Mouse (Mus musculus) lung, embryonic 14.5 days (tissue): ENCODE results near the gene Fbxw4. TPM values are rescaled to one million over a fixed set of nuclear protein-coding genes. Genes with fewer than 3 reads are reported as not detected.
A peak's percentile ranks its signal among the peaks of the same experiment; 100 is the strongest.

Experiments
- ATAC-seq: fragments of 200-750 bp; cut with Nextera tagmentation; 2 replicates; pipeline ENCODE4 v1.8.0; 2017; ENCODE audit warnings: mild to moderate bottlenecking, moderate TSS enrichment, moderate library complexity; ENCODE audit not compliant: insufficient read depth
- DNase-seq: peaks from one replicate; pipeline ENCODE4 v3.0.0-alpha.2; 2015
- H3K27ac ChIP-seq: fragments of 300-500 bp; sonication (generic); 2 replicates; pipeline ENCODE4 v1.5.1; 2014; ENCODE audit warnings: low read depth, mild to moderate bottlenecking, moderate library complexity
- H3K27me3 ChIP-seq: fragments of 300-500 bp; sonication (generic); 2 replicates; pipeline ENCODE4 v1.6.1; 2014; ENCODE audit warnings: low read length, control low read depth; ENCODE audit not compliant: insufficient read depth
- H3K36me3 ChIP-seq: fragments of 300-500 bp; sonication (generic); 2 replicates; pipeline ENCODE4 v1.6.1; 2014; ENCODE audit warnings: control low read depth; ENCODE audit not compliant: insufficient read depth
- H3K4me1 ChIP-seq: fragments of 300-500 bp; sonication (generic); 2 replicates; pipeline ENCODE4 v1.6.1; 2014; ENCODE audit warnings: antibody characterized with exemption, control low read depth; ENCODE audit not compliant: insufficient read depth
- H3K4me2 ChIP-seq: fragments of 300-500 bp; sonication (generic); 2 replicates; pipeline ENCODE4 v1.6.1; 2014; ENCODE audit warnings: mild to moderate bottlenecking
- H3K4me3 ChIP-seq: fragments of 300-500 bp; sonication (generic); 2 replicates; pipeline ENCODE4 v1.5.1; 2014; ENCODE audit warnings: low read depth, low read length
- H3K9ac ChIP-seq: fragments of 300-500 bp; sonication (generic); 2 replicates; pipeline ENCODE4 v1.6.1; 2014
- H3K9me3 ChIP-seq: fragments of 300-500 bp; sonication (generic); 2 replicates; pipeline ENCODE4 v1.6.1; 2016; ENCODE audit warnings: low read depth, low read length, control low read depth
- CTCF ChIP-seq: IDR thresholded peaks from 2 replicates; pipeline ENCODE4 v1.5.1; 2016; ENCODE audit warnings: antibody characterized with exemption, low read depth
- WGBS: fragments of 180-500 bp; shearing (Covaris S2); extraction: QIAGEN DNeasy Blood & Tissue Kit; methylation state at CpG from one replicate; pipeline ENCODE4 v1.1.7; 2014; 5-methylcytosine and 5-hydroxymethylcytosine counted together
- polyA plus RNA-seq: library from polyadenylated mRNA; unstranded; fragments of >200 nt; fragmentation: Nextera tagmentation; extraction: Ambion mirVana; gene quantifications from 2 replicates; pipeline ENCODE4 v1.2.1, GENCODE M21; 2014

Fbxw4 gene
- polyA plus RNA-seq, 1 experiment from 2014 or later, result 7.5 TPM

DNA sequence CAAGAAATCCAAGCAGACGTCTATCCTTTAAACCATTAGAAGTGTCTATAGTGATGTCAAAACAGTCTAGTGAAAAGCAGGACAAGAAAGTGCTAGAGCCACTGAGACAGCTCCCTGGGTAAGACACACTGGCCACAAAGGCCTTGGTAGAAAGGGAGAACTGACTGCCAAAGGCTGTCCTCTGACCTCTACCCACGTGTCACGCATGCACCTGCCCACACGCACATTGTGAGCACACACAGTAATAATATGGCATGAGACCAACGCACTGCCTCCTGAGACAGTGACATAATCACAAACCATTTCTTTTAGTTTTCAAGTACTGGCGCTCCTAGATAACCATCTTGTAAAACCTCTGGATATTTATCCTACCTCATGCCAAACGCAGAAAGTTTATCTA, 19.4 kb downstream of the Fbxw4 start:
- H3K36me3 ChIP-seq, result peaks cover 16% of the 10 kb centered on the region
- H3K27ac ChIP-seq, result no peak overlapping the region
- no peak for DNase-seq
- no peak overlapping the region for H3K4me3 ChIP-seq
- no peak overlapping the region for H3K9ac ChIP-seq
- no peaks in the 10 kb centered on the region for H3K27me3 ChIP-seq
- 77% methylated on average over 7 of the region's 7 CpGs for WGBS
- no peak for TF ChIP-seq CTCF
- no peaks in the 10 kb centered on the region for H3K9me3 ChIP-seq
- H3K4me2 ChIP-seq, result no peak overlapping the region
- no peak for ATAC-seq
- no peaks in the 10 kb centered on the region for H3K4me1 ChIP-seq

DNA sequence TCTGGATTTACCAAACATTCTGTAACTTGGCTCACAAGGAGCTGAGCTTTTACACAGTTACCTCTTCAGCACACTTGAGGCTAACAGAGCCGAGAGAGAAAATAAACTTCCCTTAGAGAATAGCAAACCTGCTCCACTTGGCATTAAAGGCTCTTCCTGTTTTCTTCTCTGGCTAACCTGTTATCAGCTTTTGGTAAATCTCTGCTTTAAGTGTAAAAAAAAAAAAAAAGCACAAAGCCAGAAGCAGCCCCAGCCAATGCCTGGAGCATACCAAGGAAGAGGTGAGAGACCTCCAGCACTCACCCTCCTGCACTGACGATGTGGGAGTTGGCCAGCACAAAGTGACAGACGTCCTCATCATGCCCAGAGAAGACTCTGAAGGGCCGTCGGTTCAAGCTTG, 24.2 kb downstream of the Fbxw4 start:
- no peak for ATAC-seq

DNA sequence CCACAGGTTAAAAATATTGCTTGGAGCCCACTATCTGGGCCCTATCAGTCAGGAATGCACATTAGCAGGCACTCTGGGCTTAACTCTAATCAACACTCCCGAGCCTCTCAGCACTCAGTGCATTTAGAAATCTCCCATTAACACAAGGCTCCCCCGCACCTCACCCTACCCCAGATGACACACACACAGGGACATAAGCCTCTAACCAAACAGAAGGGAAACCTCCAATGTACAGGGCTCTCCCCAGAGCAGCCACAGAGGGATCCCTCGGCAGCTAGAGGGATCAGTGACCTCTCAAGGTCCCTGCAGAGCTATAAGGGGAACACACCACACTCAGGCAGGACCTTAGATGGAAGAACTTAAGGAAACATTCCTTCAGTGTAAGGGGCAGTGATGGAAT, 28.5 kb downstream of the Fbxw4 start:
- TF ChIP-seq CTCF, result no peak
- no peak overlapping the region for H3K27ac ChIP-seq
- no peaks in the 10 kb centered on the region for H3K27me3 ChIP-seq
- H3K4me3 ChIP-seq, result no peak overlapping the region
- peaks cover 44% of the 10 kb centered on the region for H3K36me3 ChIP-seq
- no peak overlapping the region for H3K4me2 ChIP-seq
- no peak overlapping the region for H3K9ac ChIP-seq
- ATAC-seq (no peak), DNase-seq (no peak)
- no peaks in the 10 kb centered on the region for H3K4me1 ChIP-seq
- no peaks in the 10 kb centered on the region for H3K9me3 ChIP-seq
- 20% methylated on average over 3 of the region's 3 CpGs for WGBS

More for the DNA sequence above, 24.2 kb downstream of the Fbxw4 start:
- peaks cover 40% of the 10 kb centered on the region for H3K36me3 ChIP-seq
- no peak overlapping the region for H3K27ac ChIP-seq
- DNase-seq, result no peak
- H3K4me1 ChIP-seq, result no peaks in the 10 kb centered on the region
- no peak overlapping the region for H3K4me3 ChIP-seq
- H3K9me3 ChIP-seq, result no peaks in the 10 kb centered on the region
- no peak overlapping the region for H3K4me2 ChIP-seq
- no peaks in the 10 kb centered on the region for H3K27me3 ChIP-seq
- H3K9ac ChIP-seq, result no peak overlapping the region
- WGBS, result 49% methylated on average over 5 of the region's 5 CpGs
- no peak for TF ChIP-seq CTCF

DNA sequence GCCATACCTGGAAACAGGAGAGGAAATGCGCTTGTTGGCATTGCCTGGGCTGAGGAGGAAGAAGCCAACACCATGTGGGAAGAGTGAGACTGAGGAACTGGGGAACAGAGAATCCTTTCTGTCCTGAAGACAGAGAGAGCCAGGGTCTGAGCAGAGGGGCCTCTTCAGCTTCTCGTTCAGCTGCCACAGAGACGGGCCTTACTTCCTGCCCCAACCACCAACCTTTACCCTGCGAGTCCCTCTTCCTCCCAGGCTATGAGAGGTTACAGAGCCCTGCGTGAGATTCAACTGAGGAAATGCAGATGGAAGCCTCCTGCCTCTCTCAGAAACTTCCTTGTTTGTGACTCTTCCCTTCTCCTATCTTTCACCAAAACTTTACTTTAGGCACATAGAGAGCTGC, 29.2 kb downstream of the Fbxw4 start:
- Histone ChIP-seq H3K9me3 (no peaks in the 10 kb centered on the region), H3K9ac (no peak overlapping the region), H3K27me3 (no peaks in the 10 kb centered on the region), H3K4me1 (no peaks in the 10 kb centered on the region), H3K4me2 (no peak overlapping the region), H3K36me3 (peaks cover 43% of the 10 kb centered on the region), H3K4me3 (no peak overlapping the region), H3K27ac (no peak overlapping the region)
- DNase-seq (no peak), ATAC-seq (no peak)
- 36% methylated on average over 5 of the region's 5 CpGs for WGBS
- no peak for TF ChIP-seq CTCF

DNA sequence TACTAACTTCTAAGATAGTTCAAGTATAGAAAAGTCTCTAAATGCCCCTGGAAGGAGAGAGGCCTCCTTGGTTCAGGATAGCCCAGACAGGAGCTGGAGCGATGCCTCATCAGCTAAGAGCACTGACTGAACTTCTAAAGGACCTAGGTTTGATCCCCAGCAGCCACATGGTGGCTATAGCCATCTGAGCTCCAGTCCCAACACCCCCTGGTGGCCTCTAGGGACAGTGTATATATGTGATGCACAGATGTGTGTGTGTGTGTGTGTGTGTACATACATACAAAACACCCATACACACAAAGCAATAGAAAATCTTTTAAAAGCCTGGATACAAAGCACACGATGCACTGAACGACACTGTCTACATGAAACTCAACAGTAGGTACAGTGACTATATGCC, 30.9 kb downstream of the Fbxw4 start:
- no peaks in the 10 kb centered on the region for H3K9me3 ChIP-seq
- WGBS, result 89% methylated on average over 3 of the region's 3 CpGs
- H3K4me3 ChIP-seq, result no peak overlapping the region
- DNase-seq (no peak), ATAC-seq (no peak)
- no peak overlapping the region for H3K9ac ChIP-seq
- peak; percentile 58 for TF ChIP-seq CTCF
- no peak overlapping the region for H3K4me2 ChIP-seq
- H3K4me1 ChIP-seq, result no peaks in the 10 kb centered on the region
- H3K27ac ChIP-seq, result no peak overlapping the region
- H3K36me3 ChIP-seq, result peaks cover 42% of the 10 kb centered on the region; the same call in 1 of the 2 replicates
- no peaks in the 10 kb centered on the region for H3K27me3 ChIP-seq

DNA sequence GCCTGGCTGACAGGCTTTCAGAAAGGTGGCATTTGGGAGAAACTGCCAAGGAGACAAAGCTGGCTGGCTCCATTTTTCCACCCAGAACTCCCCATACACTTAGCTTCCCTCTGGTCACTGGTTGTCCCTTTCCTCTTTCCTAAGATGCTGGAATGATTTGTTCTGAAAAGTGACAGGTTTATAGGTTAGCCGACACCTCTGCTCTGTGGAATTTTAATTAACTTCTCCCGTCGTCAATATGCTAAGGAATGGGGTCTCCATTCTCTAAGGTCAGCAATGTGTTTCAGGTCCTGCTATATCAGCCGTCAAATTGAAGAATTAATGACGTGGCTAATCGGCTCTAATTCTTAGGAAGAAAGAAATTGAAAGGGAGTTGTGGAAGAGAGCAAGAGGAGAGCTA, 31.5 kb downstream of the Fbxw4 start:
- no peak for DNase-seq
- TF ChIP-seq CTCF, result no peak
- Histone ChIP-seq H3K27me3 (no peaks in the 10 kb centered on the region), H3K4me1 (no peaks in the 10 kb centered on the region), H3K9me3 (no peaks in the 10 kb centered on the region), H3K4me3 (no peak overlapping the region), H3K27ac (no peak overlapping the region), H3K9ac (no peak overlapping the region), H3K4me2 (no peak overlapping the region), H3K36me3 (peaks cover 38% of the 10 kb centered on the region; the same call in 1 of the 2 replicates)
- WGBS, result 40% methylated on average over 6 of the region's 6 CpGs
- ATAC-seq, result no peak

DNA sequence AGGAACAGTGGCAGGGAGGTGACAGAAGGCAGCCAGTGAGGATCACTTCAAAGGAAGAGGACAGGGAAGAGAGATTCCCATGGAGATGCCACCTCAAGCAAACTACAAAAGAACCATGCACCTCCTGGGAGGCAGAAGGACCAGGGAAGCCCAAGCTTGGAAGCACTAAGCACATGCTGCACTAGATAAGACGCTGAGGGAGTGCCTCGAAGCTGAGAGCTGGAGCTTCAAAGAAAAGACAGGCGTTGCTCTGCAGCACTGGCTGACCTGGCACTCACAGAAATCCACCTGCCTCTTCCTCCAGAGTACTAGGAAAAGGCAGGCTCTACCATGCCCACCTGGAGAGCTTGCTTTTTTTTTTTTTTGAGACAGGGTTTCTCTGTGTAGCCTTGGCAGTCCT, 33.1 kb downstream of the Fbxw4 start:
- Histone ChIP-seq H3K4me1 (no peaks in the 10 kb centered on the region), H3K9ac (no peak overlapping the region), H3K36me3 (peaks cover 27% of the 10 kb centered on the region; the same call in 1 of the 2 replicates), H3K4me2 (no peak overlapping the region), H3K9me3 (no peaks in the 10 kb centered on the region), H3K27ac (no peak overlapping the region), H3K27me3 (no peaks in the 10 kb centered on the region), H3K4me3 (no peak overlapping the region)
- DNase-seq, result no peak
- 22% methylated on average over 3 of the region's 3 CpGs for WGBS
- no peak for ATAC-seq
- no peak for TF ChIP-seq CTCF

DNA sequence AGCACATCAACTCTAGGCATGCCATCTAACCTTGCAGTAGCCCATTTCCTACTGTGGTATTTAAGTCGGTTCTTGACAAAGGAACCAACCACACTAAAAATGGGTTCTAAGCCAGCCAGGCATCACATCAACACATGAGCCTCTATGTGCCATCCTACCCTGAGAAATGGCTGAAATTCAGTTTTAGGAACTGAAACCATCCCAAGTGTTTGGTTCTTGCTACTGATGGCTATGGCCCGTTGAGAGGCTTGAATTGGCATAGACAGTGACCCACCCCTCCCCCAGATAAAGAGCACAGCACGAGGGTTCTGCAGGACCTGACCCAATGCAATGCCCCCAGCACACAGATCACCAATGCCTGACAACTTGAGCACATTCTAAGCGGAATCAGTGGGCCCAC, 36.4 kb downstream of the Fbxw4 start:
- Histone ChIP-seq H3K4me3 (no peak overlapping the region), H3K9me3 (no peaks in the 10 kb centered on the region), H3K27me3 (no peaks in the 10 kb centered on the region), H3K27ac (no peak overlapping the region), H3K9ac (no peak overlapping the region), H3K4me1 (no peaks in the 10 kb centered on the region), H3K4me2 (no peak overlapping the region), H3K36me3 (peaks cover 13% of the 10 kb centered on the region; the same call in 1 of the 2 replicates)
- DNase-seq (no peak), ATAC-seq (no peak)
- no peak for TF ChIP-seq CTCF
- WGBS, result 82% methylated on average over 4 of the region's 4 CpGs
